Mouse (Mus musculus): ENCODE results near the gene Dgcr6.
"Not testable (repeated sequence)": the region's sequence is repeated elsewhere in the genome, so short reads cannot be mapped to it uniquely, and the experiment has no call there.

The Dgcr6 gene

GRCm38 (mm10) chr16:18052731-18053202, at the start of gene Dgcr6:
Dgcr6 (plus strand) TSS chr16:18052860.
- peak; percentile 69 to 82 for DNase-seq (ENCODE audit: low spot score in 2 of 2)

- DNase-seq (ENCODE audit: low spot score in 2 of 2) = no peak
Measured at GRCm38 (mm10) chr16:18004589-18004988, 48.1 kb upstream of the Dgcr6 start.

GRCm38 (mm10) chr16:18007083-18007482, 45.6 kb upstream of the Dgcr6 start:
- no peak for DNase-seq (ENCODE audit: low spot score in 2 of 2)

- DNase-seq (ENCODE audit: low spot score in 2 of 2) = no peak
Measured at GRCm38 (mm10) chr16:18011101-18011500, 41.6 kb upstream of the Dgcr6 start.

GRCm38 (mm10) chr16:18016482-18016881, 36.2 kb upstream of the Dgcr6 start:
- DNase-seq (ENCODE audit: low spot score in 2 of 2) = not testable (repeated sequence)

GRCm38 (mm10) chr16:18022780-18023557, 29.7 kb upstream of the Dgcr6 start:
- DNase-seq (ENCODE audit: low spot score in 2 of 2) = no peak

- no peak for DNase-seq (ENCODE audit: low spot score in 2 of 2)
Measured at GRCm38 (mm10) chr16:18027371-18027770, 25.3 kb upstream of the Dgcr6 start.

GRCm38 (mm10) chr16:18031752-18032151, 20.9 kb upstream of the Dgcr6 start:
- no peak for DNase-seq (ENCODE audit: low spot score in 2 of 2)

- no peak for DNase-seq (ENCODE audit: low spot score in 2 of 2)
Measured at GRCm38 (mm10) chr16:18033289-18033688, 19.4 kb upstream of the Dgcr6 start.

- no peak for DNase-seq (ENCODE audit: low spot score in 2 of 2)
Measured at GRCm38 (mm10) chr16:18034286-18034685, 18.4 kb upstream of the Dgcr6 start.

GRCm38 (mm10) chr16:18036425-18036955, 16.2 kb upstream of the Dgcr6 start:
- DNase-seq (ENCODE audit: low spot score in 2 of 2) = peak; percentile 35 to 70

GRCm38 (mm10) chr16:18037025-18037424, 15.6 kb upstream of the Dgcr6 start:
- no peak for DNase-seq (ENCODE audit: low spot score in 2 of 2)

GRCm38 (mm10) chr16:18044991-18045390, 7.7 kb upstream of the Dgcr6 start:
- DNase-seq (ENCODE audit: low spot score in 2 of 2) = no peak

GRCm38 (mm10) chr16:18047660-18048059, 5.0 kb upstream of the Dgcr6 start:
- no peak for DNase-seq (ENCODE audit: low spot score in 2 of 2)

GRCm38 (mm10) chr16:18048071-18048470, 4.6 kb upstream of the Dgcr6 start:
- no peak for DNase-seq (ENCODE audit: low spot score in 2 of 2)

- no peak for DNase-seq (ENCODE audit: low spot score in 2 of 2)
Measured at GRCm38 (mm10) chr16:18052322-18052721, 338 bp upstream of the Dgcr6 start.

- DNase-seq (ENCODE audit: low spot score in 2 of 2) = no peak
Measured at GRCm38 (mm10) chr16:18056215-18056614, 3.6 kb downstream of the Dgcr6 start.

- DNase-seq (ENCODE audit: low spot score in 2 of 2) = no peak
Measured at GRCm38 (mm10) chr16:18058331-18058731, 5.7 kb downstream of the Dgcr6 start.

- no peak for DNase-seq (ENCODE audit: low spot score in 2 of 2)
Measured at GRCm38 (mm10) chr16:18059243-18059642, 6.6 kb downstream of the Dgcr6 start.

- DNase-seq (ENCODE audit: low spot score in 2 of 2) = no peak
Measured at GRCm38 (mm10) chr16:18061201-18061600, 8.5 kb downstream of the Dgcr6 start.

- DNase-seq (ENCODE audit: low spot score in 2 of 2) = peak; percentile 88 to 94
Measured at GRCm38 (mm10) chr16:18066060-18067009, 13.7 kb downstream of the Dgcr6 start.
